Mouse (Mus musculus): ENCODE results near the gene Senp8. TPM values are rescaled to one million over a fixed set of nuclear protein-coding genes. Genes with fewer than 3 reads are reported as not detected.
A peak's percentile ranks its signal among the peaks of the same experiment; 100 is the strongest.
"Not testable (repeated sequence)": the region's sequence is repeated elsewhere in the genome, so short reads cannot be mapped to it uniquely, and the experiment has no call there.

The Senp8 gene
- 0.96 and 2.1 TPM in 2 replicates for polyA plus RNA-seq (2012; rRNA removed)

DNA sequence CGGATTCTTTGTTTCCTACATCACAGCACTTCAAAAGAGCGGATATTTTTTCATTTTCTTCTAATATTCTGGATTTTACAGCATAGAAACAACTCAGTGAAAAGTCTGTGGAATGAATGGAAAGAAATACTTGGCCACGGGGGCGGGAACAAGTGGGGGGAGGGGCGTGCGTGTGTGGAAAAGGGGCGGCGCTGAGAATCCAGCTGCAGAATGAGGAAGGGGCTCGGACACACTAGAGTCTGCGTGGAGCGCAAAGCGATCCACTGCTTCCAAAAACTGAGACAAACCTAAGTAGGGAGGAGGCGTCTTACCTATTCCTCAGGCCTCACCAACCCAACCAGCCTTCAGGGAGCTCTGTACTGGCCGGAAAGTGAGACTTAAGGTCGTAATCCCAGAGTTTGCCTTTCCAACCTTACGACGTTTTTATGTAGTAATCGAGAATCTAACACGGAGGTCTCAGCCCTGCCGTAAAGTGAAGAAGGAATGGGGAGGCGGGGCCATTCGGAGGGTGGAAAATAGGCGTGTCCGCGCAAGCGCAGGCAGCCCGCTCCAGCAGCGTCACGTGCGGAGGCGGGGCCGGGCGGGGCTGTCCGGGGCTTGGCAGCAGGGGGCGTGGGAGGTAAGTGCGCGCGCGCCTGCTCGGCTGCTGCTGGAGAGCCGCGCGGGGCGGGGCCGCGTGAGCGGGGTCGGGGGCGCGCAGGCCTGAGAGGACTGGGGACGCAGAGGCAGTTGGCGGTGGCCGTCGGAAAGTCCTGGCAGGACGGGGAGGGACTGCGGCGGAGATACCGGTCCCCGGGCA lies at the start of gene Senp8, which contains the start of gene Myo9a:
TSS of gene Senp8 (minus strand) at position 444 of the 799 bp plus-strand sequence.
TSS of gene Myo9a (plus strand) at position 630 of the 799 bp plus-strand sequence.
- Histone ChIP-seq H3K4me1 (ENCODE audit: control insufficient read depth, insufficient read depth, insufficient read length) (no peaks in the 10 kb centered on the region), H3K27me3 (ENCODE audit: control insufficient read depth, insufficient read depth, low read length) (no peaks in the 10 kb centered on the region), H3K27ac (ENCODE audit: insufficient read depth, low read length) (peak within 1 kb of the TSS; percentile 95), H3K4me3 (ENCODE audit: extremely low read depth, insufficient read depth, insufficient read length) (peak within 1 kb of the TSS; percentile 96), H3K36me3 (ENCODE audit: control insufficient read depth, insufficient read depth, low read length) (no peaks in the 10 kb centered on the region)
- WGBS = 1% methylated on average over 58 of the region's 59 CpGs
- peak; percentile 96 to 99 for DNase-seq (ENCODE audit: low read depth in 1 of 2, low spot score in 2 of 2)
- TF ChIP-seq POLR2A (IDR thresholded peaks at IDR 0.05; ENCODE audit: low read depth, low read length) (peak; percentile 64), CTCF (IDR thresholded peaks at IDR 0.05; ENCODE audit: extremely low read depth, insufficient read depth, insufficient read length, insufficient replicate concordance) (no peak)

DNA sequence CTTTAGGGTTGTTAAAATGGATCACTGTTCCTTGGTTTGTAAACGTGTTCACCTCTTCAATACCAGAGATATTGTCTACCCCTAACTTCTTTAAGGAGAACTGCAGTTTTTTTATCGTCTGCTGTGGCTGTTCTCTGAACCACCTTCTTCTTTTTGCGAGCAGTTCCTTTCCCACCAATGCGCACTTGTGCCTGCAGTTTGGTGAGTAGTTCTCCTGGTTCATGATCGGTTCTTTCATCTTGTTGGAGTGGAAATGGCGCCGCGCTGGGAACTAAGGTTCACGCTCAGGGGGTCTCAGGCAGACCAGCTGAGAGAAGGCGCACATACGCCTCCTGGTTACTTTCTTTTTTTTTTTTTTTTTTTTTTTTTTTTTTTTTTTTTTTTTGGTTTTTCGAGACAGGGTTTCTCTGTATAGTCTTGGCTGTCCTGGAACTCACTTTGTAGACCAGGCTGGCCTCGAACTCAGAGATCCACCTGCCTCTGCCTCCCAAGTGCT lies 16.5 kb upstream of the Senp8 start:
- H3K27me3 ChIP-seq (ENCODE audit: control insufficient read depth, insufficient read depth, low read length); H3K36me3 ChIP-seq (ENCODE audit: control insufficient read depth, insufficient read depth, low read length); DNase-seq (ENCODE audit: low read depth in 1 of 2, low spot score in 2 of 2); H3K4me3 ChIP-seq (ENCODE audit: extremely low read depth, insufficient read depth, insufficient read length); H3K4me1 ChIP-seq (ENCODE audit: control insufficient read depth, insufficient read depth, insufficient read length); H3K27ac ChIP-seq (ENCODE audit: insufficient read depth, low read length): not testable (repeated sequence)
- 89% methylated on average over 12 of the region's 13 CpGs for WGBS

DNA sequence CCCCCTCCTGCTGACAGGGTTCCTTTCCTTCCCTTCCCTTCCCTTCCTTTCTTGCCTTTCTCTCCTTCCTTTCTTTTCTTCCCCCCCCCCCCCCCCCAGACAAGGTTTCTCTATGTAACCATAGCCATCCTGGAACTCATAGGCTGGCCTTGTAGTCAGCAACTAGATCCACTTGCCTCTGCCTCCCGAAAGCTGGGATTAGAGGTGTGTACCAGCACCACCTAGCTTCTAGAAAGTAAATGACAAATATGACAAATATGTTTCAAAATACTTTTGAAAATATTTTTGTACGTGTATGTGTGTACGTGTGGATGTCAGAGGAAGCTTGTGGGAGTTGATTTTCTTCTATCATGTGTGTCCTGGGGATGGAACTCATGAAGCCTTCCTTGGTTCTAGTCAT lies 10.0 kb upstream of the Senp8 start:
- no peaks in the 10 kb centered on the region for H3K4me1 ChIP-seq (ENCODE audit: control insufficient read depth, insufficient read depth, insufficient read length)
- no peak overlapping the region for H3K4me3 ChIP-seq (ENCODE audit: extremely low read depth, insufficient read depth, insufficient read length)
- WGBS = 16% methylated on average over 3 of the region's 3 CpGs
- H3K27ac ChIP-seq (ENCODE audit: insufficient read depth, low read length) = no peak overlapping the region
- no peak for DNase-seq (ENCODE audit: low read depth in 1 of 2, low spot score in 2 of 2)
- no peaks in the 10 kb centered on the region for H3K27me3 ChIP-seq (ENCODE audit: control insufficient read depth, insufficient read depth, low read length)
- TF ChIP-seq CTCF (IDR thresholded peaks at IDR 0.05; ENCODE audit: extremely low read depth, insufficient read depth, insufficient read length, insufficient replicate concordance) = no peak
- no peak for TF ChIP-seq POLR2A (IDR thresholded peaks at IDR 0.05; ENCODE audit: low read depth, low read length)
- no peaks in the 10 kb centered on the region for H3K36me3 ChIP-seq (ENCODE audit: control insufficient read depth, insufficient read depth, low read length)

DNA sequence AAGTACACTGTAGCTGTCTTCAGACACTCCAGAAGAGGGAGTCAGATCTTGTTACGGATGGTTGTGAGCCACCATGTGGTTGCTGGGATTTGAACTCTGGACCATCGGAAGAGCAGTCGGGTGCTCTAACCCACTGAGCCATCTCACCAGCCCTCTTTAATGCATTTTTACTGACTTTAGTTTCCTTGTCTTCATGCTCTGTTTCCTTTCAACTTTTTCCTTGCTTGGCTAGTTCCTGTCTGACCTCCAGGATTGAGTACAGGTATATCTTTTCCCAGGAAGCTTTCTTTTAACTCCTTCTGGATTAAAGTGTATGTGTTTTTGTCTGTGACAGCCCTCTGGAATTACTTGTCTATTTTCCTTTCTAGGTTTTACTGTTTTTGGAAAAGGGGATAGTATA lies 6.5 kb upstream of the Senp8 start:
- H3K27me3 ChIP-seq (ENCODE audit: control insufficient read depth, insufficient read depth, low read length); DNase-seq (ENCODE audit: low read depth in 1 of 2, low spot score in 2 of 2); H3K27ac ChIP-seq (ENCODE audit: insufficient read depth, low read length); H3K4me3 ChIP-seq (ENCODE audit: extremely low read depth, insufficient read depth, insufficient read length); H3K4me1 ChIP-seq (ENCODE audit: control insufficient read depth, insufficient read depth, insufficient read length); H3K36me3 ChIP-seq (ENCODE audit: control insufficient read depth, insufficient read depth, low read length): not testable (repeated sequence)
- WGBS = 96% methylated on average over 3 of the region's 3 CpGs

DNA sequence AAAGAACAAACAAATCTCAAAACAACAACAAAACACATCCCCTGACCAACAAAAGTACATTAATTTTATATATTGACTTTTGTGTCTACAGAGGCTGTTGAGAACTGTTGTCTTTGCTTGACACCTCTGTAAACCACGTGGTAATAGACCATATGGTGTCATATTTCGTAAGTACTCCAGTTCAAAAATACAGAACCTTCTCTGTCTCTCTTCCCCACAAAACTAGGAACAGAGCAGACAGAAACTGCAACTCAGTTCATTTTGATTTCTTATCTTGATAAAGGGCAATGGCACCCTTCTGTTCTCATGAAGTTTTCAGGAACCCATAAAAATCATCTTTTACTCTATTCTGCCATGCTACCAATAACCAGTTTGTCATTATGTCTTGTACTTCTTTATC lies 4.7 kb upstream of the Senp8 start:
- Histone ChIP-seq H3K27ac (ENCODE audit: insufficient read depth, low read length) (no peak overlapping the region), H3K27me3 (ENCODE audit: control insufficient read depth, insufficient read depth, low read length) (no peaks in the 10 kb centered on the region), H3K36me3 (ENCODE audit: control insufficient read depth, insufficient read depth, low read length) (no peaks in the 10 kb centered on the region), H3K4me1 (ENCODE audit: control insufficient read depth, insufficient read depth, insufficient read length) (no peaks in the 10 kb centered on the region), H3K4me3 (ENCODE audit: extremely low read depth, insufficient read depth, insufficient read length) (no peak overlapping the region)
- no peak for TF ChIP-seq POLR2A (IDR thresholded peaks at IDR 0.05; ENCODE audit: low read depth, low read length)
- TF ChIP-seq CTCF (IDR thresholded peaks at IDR 0.05; ENCODE audit: extremely low read depth, insufficient read depth, insufficient read length, insufficient replicate concordance) = no peak
- DNase-seq (ENCODE audit: low read depth in 1 of 2, low spot score in 2 of 2) = no peak
- 46% methylated on average over 2 of the region's 2 CpGs for WGBS

DNA sequence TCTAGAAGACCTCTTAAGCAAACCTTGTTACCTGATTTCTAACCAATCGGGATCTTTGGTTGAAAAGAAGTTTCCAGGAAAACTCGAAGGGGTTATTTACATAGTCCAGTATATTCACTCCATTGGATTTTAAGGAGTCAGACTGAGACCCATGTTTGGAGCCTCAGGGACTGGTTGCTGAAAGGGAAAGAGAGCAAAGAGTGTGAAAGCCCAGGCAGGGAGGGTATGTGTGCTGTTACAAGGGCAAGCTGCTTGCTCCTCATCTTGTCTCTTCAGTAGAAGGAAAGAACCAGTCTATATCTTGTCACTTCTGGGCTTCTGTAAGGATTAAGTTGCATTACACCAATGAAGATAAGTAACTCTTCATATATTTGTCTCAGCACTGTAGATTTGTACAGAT lies 1.5 kb upstream of the Senp8 start:
- Histone ChIP-seq H3K4me1 (ENCODE audit: control insufficient read depth, insufficient read depth, insufficient read length) (no peaks in the 10 kb centered on the region), H3K4me3 (ENCODE audit: extremely low read depth, insufficient read depth, insufficient read length) (peak overlapping the region; percentile 12; the same call in 1 of the 2 replicates), H3K36me3 (ENCODE audit: control insufficient read depth, insufficient read depth, low read length) (no peaks in the 10 kb centered on the region), H3K27ac (ENCODE audit: insufficient read depth, low read length) (no peak overlapping the region), H3K27me3 (ENCODE audit: control insufficient read depth, insufficient read depth, low read length) (no peaks in the 10 kb centered on the region)
- DNase-seq (ENCODE audit: low read depth in 1 of 2, low spot score in 2 of 2) = no peak
- no peak for TF ChIP-seq POLR2A (IDR thresholded peaks at IDR 0.05; ENCODE audit: low read depth, low read length)
- no peak for TF ChIP-seq CTCF (IDR thresholded peaks at IDR 0.05; ENCODE audit: extremely low read depth, insufficient read depth, insufficient read length, insufficient replicate concordance)
- 5% methylated on average over 2 of the region's 2 CpGs for WGBS

DNA sequence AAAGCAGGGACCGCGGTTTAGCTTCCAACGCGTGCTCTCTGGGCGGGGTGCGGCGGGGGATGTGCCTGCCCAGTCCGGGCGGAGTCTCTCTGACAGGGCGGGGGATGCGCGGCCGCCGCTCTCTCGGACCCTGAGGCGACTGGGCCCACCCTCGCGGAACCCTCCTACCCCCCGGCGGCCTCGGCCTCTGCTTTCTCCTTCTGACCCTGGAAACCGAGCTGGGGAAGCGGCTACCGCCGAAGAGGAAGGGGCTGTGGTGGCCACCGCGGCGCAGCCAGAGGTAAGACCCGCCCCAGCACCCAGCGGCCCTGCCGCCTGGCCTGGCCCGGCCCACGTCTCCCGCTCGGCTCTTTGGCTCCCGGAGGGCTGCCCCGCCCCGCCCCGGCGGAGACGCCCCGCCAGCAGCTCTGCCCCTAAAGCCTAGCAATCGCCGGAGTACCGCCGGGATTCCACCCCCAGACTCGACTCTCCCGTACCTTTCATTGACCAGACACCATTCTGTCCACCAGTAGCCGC lies 614 bp upstream of the Senp8 start:
- under 1% methylated on average over 46 of the region's 49 CpGs for WGBS
- TF ChIP-seq POLR2A (IDR thresholded peaks at IDR 0.05; ENCODE audit: low read depth, low read length) (peak; percentile 10; the same call in 1 of the 2 replicates), CTCF (IDR thresholded peaks at IDR 0.05; ENCODE audit: extremely low read depth, insufficient read depth, insufficient read length, insufficient replicate concordance) (no peak)
- Histone ChIP-seq H3K4me1 (ENCODE audit: control insufficient read depth, insufficient read depth, insufficient read length) (no peaks in the 10 kb centered on the region), H3K36me3 (ENCODE audit: control insufficient read depth, insufficient read depth, low read length) (no peaks in the 10 kb centered on the region), H3K4me3 (ENCODE audit: extremely low read depth, insufficient read depth, insufficient read length) (peak overlapping the region; percentile 96), H3K27me3 (ENCODE audit: control insufficient read depth, insufficient read depth, low read length) (no peaks in the 10 kb centered on the region), H3K27ac (ENCODE audit: insufficient read depth, low read length) (peak overlapping the region; percentile 85)
- DNase-seq (ENCODE audit: low read depth in 1 of 2, low spot score in 2 of 2) = peak; percentile 62 to 79

Data from spleen, adult 2 months (tissue).